Mouse (Mus musculus): ENCODE measurements around the gene Plcb4. TPM values are rescaled to one million over a fixed set of nuclear protein-coding genes. Genes with fewer than 3 reads are reported as not detected.

The Plcb4 gene
- total and polyA plus RNA-seq, 2 experiments from 2014 or later, result 31.4 to 66.6 TPM

DNA sequence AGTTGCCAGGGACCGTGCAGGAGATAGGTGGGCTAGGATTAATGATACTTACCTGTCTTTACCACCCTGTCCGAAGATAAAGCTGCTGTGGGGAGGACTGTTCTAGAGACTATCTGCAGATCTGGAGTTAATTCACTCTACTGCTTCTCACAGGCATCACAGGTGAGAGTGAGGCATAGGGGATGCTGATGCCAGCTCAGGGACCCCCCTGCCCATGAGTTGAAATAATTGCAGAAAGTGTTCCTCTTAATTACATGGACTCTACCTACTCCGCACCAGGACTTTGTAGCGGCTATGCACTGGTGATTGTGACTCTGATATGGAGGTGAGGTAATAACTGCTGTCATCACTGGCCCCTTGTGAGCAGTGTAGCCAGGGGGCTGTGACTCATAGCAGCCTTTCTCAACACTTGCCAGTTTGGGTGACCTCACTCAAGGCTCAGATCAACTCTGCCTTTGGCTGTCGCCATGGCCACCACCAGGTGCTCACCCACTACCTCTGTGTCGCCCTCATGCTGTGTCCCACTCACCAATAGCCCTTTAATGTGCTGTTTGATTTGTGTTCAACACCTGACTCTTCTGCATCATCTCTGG is 107.8 kb downstream of the Plcb4 start:
- no peak for TF ChIP-seq CTCF (IDR thresholded peaks at IDR 0.05)
- WGBS, result 90% methylated on average over 6 of the region's 6 CpGs
- H3K36me3 ChIP-seq (ENCODE audit: insufficient read depth, low read length), result no peaks in the 10 kb centered on the region
- H3K9ac ChIP-seq (replicated peaks; ENCODE audit: low read length, poor library complexity, severe bottlenecking), result no peak overlapping the region
- H3K27ac ChIP-seq (ENCODE audit: low read depth, low read length), result no peak overlapping the region
- ATAC-seq (ENCODE audit: low FRiP score), result no peak
- H3K27me3 ChIP-seq (ENCODE audit: insufficient read depth, low read length), result no peaks in the 10 kb centered on the region
- H3K9me3 ChIP-seq (ENCODE audit: low read length), result no peaks in the 10 kb centered on the region
- DNase-seq (ENCODE audit: low spot score), result no peak
- H3K4me1 ChIP-seq (ENCODE audit: insufficient read depth, low read length), result peaks cover 5% of the 10 kb centered on the region; the same call in 1 of the 2 replicates
- no peak overlapping the region for H3K4me3 ChIP-seq (ENCODE audit: low read depth, low read length)
- no peak overlapping the region for H3K4me2 ChIP-seq (ENCODE audit: low read depth, low read length, poor library complexity, severe bottlenecking)

DNA sequence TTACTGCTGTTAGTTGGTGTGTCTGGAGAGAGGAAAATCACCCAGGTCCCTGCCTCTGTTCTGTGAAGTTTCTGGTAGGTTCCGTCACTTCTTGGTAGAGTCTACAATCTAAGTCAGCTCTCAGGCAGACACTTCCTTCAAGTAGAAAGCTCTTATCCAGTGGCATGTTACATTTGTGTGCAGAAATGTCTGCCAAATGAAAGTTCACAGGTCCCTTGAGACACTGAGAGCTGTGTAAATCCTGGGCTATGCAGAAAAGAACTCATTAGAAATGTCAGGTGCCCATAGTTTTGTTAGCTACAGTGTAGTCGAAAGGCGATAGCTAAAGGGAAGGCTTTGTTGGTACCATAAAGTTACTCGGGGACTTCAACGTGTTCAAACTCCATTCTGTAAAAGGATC is 108.7 kb downstream of the Plcb4 start:
- DNase-seq (ENCODE audit: low spot score), result no peak
- Histone ChIP-seq H3K9me3 (ENCODE audit: low read length) (no peaks in the 10 kb centered on the region), H3K27ac (ENCODE audit: low read depth, low read length) (no peak overlapping the region), H3K27me3 (ENCODE audit: insufficient read depth, low read length) (no peaks in the 10 kb centered on the region), H3K36me3 (ENCODE audit: insufficient read depth, low read length) (no peaks in the 10 kb centered on the region), H3K4me2 (ENCODE audit: low read depth, low read length, poor library complexity, severe bottlenecking) (no peak overlapping the region), H3K4me3 (ENCODE audit: low read depth, low read length) (no peak overlapping the region), H3K9ac (replicated peaks; ENCODE audit: low read length, poor library complexity, severe bottlenecking) (no peak overlapping the region), H3K4me1 (ENCODE audit: insufficient read depth, low read length) (peaks cover 5% of the 10 kb centered on the region; the same call in 1 of the 2 replicates)
- TF ChIP-seq CTCF (IDR thresholded peaks at IDR 0.05), result no peak
- 81% methylated on average over 5 of the region's 5 CpGs for WGBS
- no peak for ATAC-seq (ENCODE audit: low FRiP score)

DNA sequence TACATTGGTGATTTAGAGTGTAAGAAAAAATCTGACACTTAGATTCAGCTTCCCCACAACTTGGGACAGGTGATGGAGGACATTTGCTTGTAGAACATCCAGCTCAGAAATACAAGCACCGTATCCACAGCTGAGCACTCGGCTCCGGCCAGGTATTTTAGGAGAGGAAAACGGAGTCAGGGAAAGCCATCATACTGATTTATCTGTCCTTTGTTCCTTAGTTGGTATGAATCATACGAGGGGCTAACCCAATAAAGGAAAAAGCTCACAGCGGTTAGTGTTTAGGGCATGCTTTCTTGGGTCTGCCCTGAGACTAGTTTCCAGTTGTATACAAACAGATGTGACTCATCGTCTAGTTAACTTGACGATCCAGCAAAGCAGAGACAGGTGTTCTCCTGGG is 110.9 kb downstream of the Plcb4 start:
- no peaks in the 10 kb centered on the region for H3K9me3 ChIP-seq (ENCODE audit: low read length)
- no peaks in the 10 kb centered on the region for H3K27me3 ChIP-seq (ENCODE audit: insufficient read depth, low read length)
- no peak for ATAC-seq (ENCODE audit: low FRiP score)
- H3K4me1 ChIP-seq (ENCODE audit: insufficient read depth, low read length), result peaks cover 2% of the 10 kb centered on the region; the same call in 1 of the 2 replicates
- H3K4me2 ChIP-seq (ENCODE audit: low read depth, low read length, poor library complexity, severe bottlenecking), result no peak overlapping the region
- no peak overlapping the region for H3K9ac ChIP-seq (replicated peaks; ENCODE audit: low read length, poor library complexity, severe bottlenecking)
- 91% methylated on average over 8 of the region's 8 CpGs for WGBS
- no peak overlapping the region for H3K27ac ChIP-seq (ENCODE audit: low read depth, low read length)
- TF ChIP-seq CTCF (IDR thresholded peaks at IDR 0.05), result no peak
- H3K4me3 ChIP-seq (ENCODE audit: low read depth, low read length), result no peak overlapping the region
- no peak for DNase-seq (ENCODE audit: low spot score)
- no peaks in the 10 kb centered on the region for H3K36me3 ChIP-seq (ENCODE audit: insufficient read depth, low read length)

DNA sequence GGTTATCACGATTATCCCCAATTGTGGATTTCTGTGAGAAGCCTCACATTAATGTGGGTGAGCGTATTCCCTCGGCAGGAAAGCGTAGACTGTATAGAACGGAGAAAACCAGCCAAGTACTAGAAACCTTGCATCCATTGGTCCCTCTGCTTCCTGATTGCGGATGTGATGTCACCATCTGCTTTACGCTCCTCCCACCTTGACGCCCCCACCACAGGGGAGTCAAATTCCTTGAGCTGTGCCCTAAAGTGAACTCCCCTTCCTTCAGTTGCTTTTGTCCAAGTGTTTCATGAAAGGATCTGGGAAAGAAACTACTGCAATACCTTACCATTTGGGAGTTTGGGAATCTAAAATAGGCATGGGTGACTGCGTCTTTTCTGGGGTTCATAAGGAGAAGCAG is 111.4 kb downstream of the Plcb4 start:
- H3K4me3 ChIP-seq (ENCODE audit: low read depth, low read length), result no peak overlapping the region
- WGBS, result 93% methylated on average over 9 of the region's 9 CpGs
- H3K4me2 ChIP-seq (ENCODE audit: low read depth, low read length, poor library complexity, severe bottlenecking), result no peak overlapping the region
- no peaks in the 10 kb centered on the region for H3K27me3 ChIP-seq (ENCODE audit: insufficient read depth, low read length)
- no peak overlapping the region for H3K9ac ChIP-seq (replicated peaks; ENCODE audit: low read length, poor library complexity, severe bottlenecking)
- H3K27ac ChIP-seq (ENCODE audit: low read depth, low read length), result no peak overlapping the region
- no peak for TF ChIP-seq CTCF (IDR thresholded peaks at IDR 0.05)
- ATAC-seq (ENCODE audit: low FRiP score) (no peak), DNase-seq (ENCODE audit: low spot score) (no peak)
- H3K9me3 ChIP-seq (ENCODE audit: low read length), result no peaks in the 10 kb centered on the region
- no peaks in the 10 kb centered on the region for H3K36me3 ChIP-seq (ENCODE audit: insufficient read depth, low read length)
- H3K4me1 ChIP-seq (ENCODE audit: insufficient read depth, low read length), result no peaks in the 10 kb centered on the region

DNA sequence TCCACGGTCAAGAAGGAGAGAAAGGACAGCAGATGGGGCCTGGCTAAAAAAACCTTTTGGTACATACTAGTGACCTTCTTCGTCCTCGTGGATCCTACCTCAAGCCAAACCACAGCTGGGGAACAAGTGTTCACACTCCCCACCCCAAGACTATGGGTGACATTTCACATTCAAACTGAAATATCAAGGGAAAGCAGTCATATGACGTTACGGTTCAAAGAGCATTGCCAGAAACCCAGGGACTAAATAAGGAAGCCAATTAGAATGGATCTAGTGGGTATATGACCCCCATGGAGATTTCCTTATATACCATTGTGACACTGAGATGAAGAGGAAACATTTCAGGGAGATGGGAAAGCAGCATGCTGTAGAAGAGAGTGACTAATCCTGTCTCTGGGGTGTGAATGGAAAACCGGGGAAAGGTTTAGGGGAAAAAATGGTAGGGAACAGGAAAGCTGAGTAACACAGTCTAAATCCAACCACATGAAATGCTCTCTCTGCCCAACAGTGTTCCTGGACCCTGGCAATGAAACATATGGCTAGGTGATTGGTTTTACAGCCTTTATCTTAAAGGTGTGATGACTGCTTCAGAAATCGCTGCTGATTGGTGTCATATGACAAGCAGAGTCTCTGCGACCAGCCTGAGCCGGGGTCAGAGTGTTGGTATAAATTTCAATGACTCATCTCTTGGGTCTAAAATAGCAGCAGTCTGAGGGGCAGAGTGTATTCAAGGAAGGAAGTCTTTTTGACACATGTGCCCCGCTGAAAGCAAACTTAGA is 114.6 kb downstream of the Plcb4 start:
- H3K36me3 ChIP-seq (ENCODE audit: insufficient read depth, low read length), result no peaks in the 10 kb centered on the region
- H3K27ac ChIP-seq (ENCODE audit: low read depth, low read length), result no peak overlapping the region
- no peak overlapping the region for H3K9ac ChIP-seq (replicated peaks; ENCODE audit: low read length, poor library complexity, severe bottlenecking)
- no peak overlapping the region for H3K4me2 ChIP-seq (ENCODE audit: low read depth, low read length, poor library complexity, severe bottlenecking)
- H3K4me1 ChIP-seq (ENCODE audit: insufficient read depth, low read length), result no peaks in the 10 kb centered on the region
- 76% methylated on average over 10 of the region's 10 CpGs for WGBS
- DNase-seq (ENCODE audit: low spot score) (no peak), ATAC-seq (ENCODE audit: low FRiP score) (no peak)
- H3K9me3 ChIP-seq (ENCODE audit: low read length), result no peaks in the 10 kb centered on the region
- H3K4me3 ChIP-seq (ENCODE audit: low read depth, low read length), result no peak overlapping the region
- no peaks in the 10 kb centered on the region for H3K27me3 ChIP-seq (ENCODE audit: insufficient read depth, low read length)
- TF ChIP-seq CTCF (IDR thresholded peaks at IDR 0.05), result no peak

DNA sequence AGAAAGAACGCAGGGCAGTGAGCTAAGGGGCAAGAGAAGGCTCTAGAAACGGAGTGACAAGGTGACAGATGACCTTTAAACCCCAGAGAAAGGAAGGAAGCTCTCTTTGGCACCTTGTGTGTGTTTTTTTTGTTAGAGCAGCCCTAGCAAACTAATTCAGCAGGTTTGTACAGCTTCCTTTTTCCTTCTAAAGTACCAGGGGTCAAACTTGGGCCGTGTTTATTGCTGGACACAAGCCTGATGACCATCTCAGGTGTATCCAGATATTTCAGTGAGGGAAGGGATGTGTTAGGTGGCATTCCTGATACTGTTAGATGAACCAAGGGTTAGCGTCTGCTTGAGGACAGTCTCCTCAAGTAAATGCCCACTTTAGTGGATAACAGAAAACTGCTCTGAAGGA is 116.2 kb downstream of the Plcb4 start:
- no peak overlapping the region for H3K4me3 ChIP-seq (ENCODE audit: low read depth, low read length)
- WGBS, result 86% methylated on average over 4 of the region's 4 CpGs
- DNase-seq (ENCODE audit: low spot score), result no peak

More for the DNA sequence above, 116.2 kb downstream of the Plcb4 start:
- no peaks in the 10 kb centered on the region for H3K4me1 ChIP-seq (ENCODE audit: insufficient read depth, low read length)
- H3K27me3 ChIP-seq (ENCODE audit: insufficient read depth, low read length), result no peaks in the 10 kb centered on the region
- no peaks in the 10 kb centered on the region for H3K9me3 ChIP-seq (ENCODE audit: low read length)
- H3K9ac ChIP-seq (replicated peaks; ENCODE audit: low read length, poor library complexity, severe bottlenecking), result no peak overlapping the region
- no peak for TF ChIP-seq CTCF (IDR thresholded peaks at IDR 0.05)
- H3K4me2 ChIP-seq (ENCODE audit: low read depth, low read length, poor library complexity, severe bottlenecking), result no peak overlapping the region
- no peak for ATAC-seq (ENCODE audit: low FRiP score)
- H3K27ac ChIP-seq (ENCODE audit: low read depth, low read length), result no peak overlapping the region
- H3K36me3 ChIP-seq (ENCODE audit: insufficient read depth, low read length), result no peaks in the 10 kb centered on the region
